Mouse (Mus musculus) gastrocnemius, postnatal 4 days (tissue): ENCODE measurements around the gene Jkamp. TPM values are rescaled to one million over a fixed set of nuclear protein-coding genes. Genes with fewer than 3 reads are reported as not detected.
A peak's percentile ranks its signal among the peaks of the same experiment; 100 is the strongest.

Experiments
- DNase-seq, 2 experiments: peaks; one replicate each; pipeline ENCODE4 v3.0.0; 2021 to 2022; ENCODE audit warnings: low spot score in 2 of 2, mixed read lengths in 2 of 2
- microRNA-seq: library from miRNA; unstranded; fragments of <30 nt; microRNA quantifications from one replicate; pipeline ENCODE4 v1.2.0, GENCODE M21; 2021
- total RNA-seq, 2 experiments: library from RNA; stranded (reverse); gene quantifications; 2 replicates each; pipeline ENCODE4 v1.2.3; 2021

Gene Jkamp
- total RNA-seq, 2 experiments from 2014 or later, result 20.8 to 23.1 TPM

DNA sequence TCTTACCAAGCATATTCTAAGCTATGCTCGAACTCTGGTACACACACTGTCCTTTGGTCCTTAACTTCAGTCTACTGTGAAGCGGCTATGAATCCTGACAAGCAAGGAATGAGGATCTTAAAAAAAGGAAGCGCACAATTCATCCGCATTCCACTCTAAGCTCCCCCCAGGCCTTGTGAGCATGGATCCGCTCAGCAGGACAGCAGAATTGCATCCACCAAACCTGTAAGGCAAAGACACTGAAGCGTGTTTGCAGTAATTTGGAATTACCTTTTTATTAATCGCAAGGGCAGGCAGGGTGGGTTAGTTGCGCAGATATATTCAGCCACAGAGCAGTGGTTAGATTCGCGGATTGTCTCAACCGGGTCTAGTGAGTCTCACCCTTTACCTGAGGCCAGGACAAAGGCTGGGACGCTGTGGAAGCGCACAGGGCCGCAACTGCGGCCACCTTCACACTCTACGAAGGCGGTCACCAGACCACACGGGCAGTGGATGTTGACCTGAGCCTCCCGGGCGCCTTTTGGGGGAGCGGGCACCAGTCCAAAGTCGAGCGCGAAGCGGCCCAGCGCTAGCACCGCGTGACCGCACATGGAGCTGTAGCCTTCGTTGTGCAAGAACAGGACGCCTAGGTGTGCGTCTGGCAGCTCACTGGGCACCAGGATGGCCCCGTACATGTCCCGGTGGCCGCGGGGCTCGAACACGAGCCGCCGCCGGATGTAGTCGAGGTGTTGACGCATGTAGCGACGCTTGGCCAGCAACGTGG lies 947 bp upstream of the Jkamp start:
- peak in 1 of 2 experiments; percentile 66 for DNase-seq

DNA sequence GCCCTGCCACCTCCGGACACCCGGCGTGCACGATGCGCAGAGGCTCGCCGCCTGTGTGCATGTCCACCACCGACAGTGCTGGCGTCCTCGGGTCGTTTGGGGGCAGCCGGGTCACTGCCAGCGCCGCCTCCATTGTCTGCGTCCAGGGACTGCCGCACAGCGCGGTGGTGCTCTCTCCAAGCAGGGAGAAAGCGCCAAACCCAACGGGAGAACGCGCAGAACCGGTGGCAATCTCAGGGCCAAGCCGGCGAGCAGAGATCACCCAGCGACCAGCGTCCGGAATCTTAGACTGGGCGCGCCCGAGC lies 413 bp upstream of the Jkamp start:
- no peak for DNase-seq

DNA sequence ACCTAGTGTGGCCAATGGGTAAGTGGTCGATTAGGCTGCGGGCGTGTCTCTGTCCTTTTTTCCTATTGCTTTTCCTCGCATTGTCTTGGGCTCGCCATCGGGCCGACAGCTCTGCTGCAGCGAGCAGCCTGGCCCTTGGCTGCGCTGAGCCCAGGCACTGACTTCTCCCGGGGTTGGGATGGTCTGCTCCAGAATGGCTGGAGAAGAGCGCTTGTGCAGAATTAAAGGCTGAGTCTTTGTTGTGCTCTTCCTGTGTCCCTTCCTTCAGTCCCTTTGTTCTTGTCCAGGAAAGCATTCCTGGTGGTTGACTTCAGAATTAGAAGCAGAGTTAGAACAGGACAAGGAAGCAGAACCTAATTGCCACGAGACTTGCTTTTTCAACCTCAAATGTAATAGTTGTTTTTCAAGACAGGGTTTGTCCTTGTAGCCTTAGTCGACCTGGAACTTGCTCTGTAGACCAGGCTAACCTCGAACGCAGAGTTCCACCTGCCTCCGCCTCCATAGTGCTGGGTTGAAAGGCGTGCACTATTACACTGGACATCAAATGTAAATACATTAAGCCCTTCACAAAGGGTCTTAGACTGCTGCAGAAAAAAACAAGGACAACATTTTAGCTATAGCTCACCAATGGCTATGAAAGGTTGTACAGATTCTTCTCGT lies 907 bp downstream of the Jkamp start:
- no peak for DNase-seq

- DNase-seq, result no peak
Measured at GRCm38 (mm10) chr12:72089802-72090201, 4.4 kb downstream of the Jkamp start.

- DNase-seq, result no peak
Measured at GRCm38 (mm10) chr12:72096966-72097365, 11.6 kb downstream of the Jkamp start.

DNA sequence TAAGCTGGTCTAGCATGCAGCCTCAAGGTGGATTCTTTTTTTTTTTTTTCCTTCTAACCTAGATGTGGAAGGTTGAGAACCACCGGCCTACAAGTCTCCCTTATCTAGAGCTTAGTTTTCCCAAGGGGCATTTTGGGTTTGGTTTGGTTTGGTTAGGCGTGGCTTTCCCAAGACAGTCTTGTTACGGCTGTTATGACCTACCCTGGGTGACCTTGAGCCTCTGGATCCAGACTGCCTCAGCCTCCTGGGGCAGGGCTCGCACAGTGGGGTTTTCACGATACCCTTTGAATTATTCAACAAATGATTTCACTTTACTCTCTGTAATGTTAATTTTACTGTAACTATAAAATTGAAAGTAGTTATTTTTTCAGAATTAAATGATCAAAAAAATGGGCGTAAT lies 17.4 kb downstream of the Jkamp start:
- DNase-seq, result no peak

- no peak for DNase-seq
Measured at GRCm38 (mm10) chr12:72104027-72104426, 18.6 kb downstream of the Jkamp start.

DNA sequence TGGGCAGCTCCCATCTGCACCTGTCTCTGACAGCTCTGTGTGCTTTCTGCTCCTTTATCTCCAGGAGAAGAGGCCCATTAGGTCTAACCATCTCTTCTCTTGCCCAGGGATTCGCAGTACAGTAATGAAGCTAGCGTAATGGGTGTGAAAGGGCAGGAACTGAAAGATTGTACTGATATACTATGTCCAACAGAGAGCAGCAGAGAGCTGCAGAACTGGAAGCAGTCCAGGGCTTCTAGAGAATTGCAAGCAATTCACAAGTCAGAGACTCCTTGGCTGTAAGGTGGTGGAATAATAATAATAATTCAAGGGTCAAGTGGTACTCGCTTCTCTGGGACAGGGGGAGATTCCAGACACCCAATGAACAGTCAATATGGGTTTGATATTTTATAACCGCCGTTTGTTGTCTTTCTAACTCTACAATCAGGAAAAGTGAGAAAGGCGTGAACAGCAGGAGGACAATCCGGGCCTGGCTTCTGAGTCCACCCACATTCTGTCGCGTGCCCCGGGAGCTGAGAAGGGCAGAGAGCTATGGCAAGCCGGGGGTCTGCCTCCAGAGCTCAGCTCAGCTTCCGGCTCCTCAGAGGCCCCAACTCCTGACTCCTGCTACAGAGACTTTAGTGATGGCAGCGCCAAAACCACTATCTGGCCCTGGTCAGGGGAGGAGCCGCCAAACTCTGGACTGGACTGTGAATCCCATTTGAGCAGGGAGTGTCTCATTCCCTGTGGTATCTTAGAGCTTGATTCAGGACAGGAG lies 19.3 kb downstream of the Jkamp start:
- peak; percentile 29 to 65 for DNase-seq

- no peak for DNase-seq
Measured at GRCm38 (mm10) chr12:72115126-72115525, 29.7 kb downstream of the Jkamp start.

DNA sequence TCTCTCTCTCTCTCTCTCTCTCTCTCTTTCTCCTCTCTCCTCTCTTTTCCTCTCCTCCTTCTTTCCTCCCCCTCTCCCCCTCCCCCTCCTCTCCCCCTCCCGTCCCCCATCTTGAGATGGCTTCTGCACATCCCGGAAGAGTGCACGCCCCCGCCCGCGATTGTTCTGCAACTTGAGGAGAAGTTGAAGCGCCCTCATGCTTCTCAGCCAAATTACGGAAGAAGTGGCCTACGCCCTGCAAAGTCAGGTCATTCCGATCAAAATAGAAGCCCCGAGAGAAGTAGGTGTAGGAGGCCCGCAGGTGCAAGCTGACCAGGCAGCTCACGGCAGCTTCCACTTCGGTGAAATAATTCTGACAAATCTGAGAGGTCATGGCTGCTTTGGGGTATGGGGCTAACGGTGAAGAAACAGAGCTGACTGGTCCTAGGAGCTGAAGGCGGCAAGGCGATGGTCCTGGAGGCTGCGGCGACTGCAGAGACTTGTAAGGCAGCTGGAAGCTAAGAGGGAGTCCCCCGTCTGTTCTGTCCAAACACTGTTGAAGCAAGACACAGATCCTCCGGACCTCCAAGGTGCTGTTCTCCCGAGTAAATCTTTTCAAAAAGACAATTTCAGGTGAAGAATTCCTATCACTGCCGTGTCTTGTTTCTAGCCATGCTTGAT lies 30.4 kb downstream of the Jkamp start:
- DNase-seq, result no peak

GRCm38 (mm10) chr12:72129203-72129602 lies 43.8 kb downstream of the Jkamp start:
- DNase-seq, result no peak

GRCm38 (mm10) chr12:72150786-72151185 lies 65.4 kb downstream of the Jkamp start:
- no peak for DNase-seq

Small RNA genes lying within 50 kb of the gene (microRNA-seq; reads per million reads assigned to microRNA genes)
- not detected for gene Gm24466

Other genes starting within 250 kb of the Jkamp start
- gene Gpr135, start 14.5 kb upstream of the Jkamp start, total RNA-seq, result 1 to 10 TPM; 1.1 to 1.3 TPM
- 1 to 10 TPM; 6.8 to 9.1 TPM for gene L3hypdh, start 150 bp upstream of the Jkamp start, total RNA-seq
- not detected for gene Ccdc175, start 99.4 kb downstream of the Jkamp start, total RNA-seq